Mouse (Mus musculus) MEL-GATA-1-ER (cell line): Measurements from ENCODE around the gene Nfu1.
A peak's percentile ranks its signal among the peaks of the same experiment; 100 is the strongest.

Experiments used
- DNase-seq: peaks from one replicate; pipeline ENCODE4 v3.0.0-alpha.2; 2012; ENCODE audit warnings: low read depth; ENCODE audit errors: extremely low read depth

Gene Nfu1

GRCm38 (mm10) chr6:87070641-87071040 lies 61.6 kb downstream of the Nfu1 start:
- no peak for DNase-seq

GRCm38 (mm10) chr6:87072759-87073158 lies 63.7 kb downstream of the Nfu1 start:
- DNase-seq = no peak

DNA sequence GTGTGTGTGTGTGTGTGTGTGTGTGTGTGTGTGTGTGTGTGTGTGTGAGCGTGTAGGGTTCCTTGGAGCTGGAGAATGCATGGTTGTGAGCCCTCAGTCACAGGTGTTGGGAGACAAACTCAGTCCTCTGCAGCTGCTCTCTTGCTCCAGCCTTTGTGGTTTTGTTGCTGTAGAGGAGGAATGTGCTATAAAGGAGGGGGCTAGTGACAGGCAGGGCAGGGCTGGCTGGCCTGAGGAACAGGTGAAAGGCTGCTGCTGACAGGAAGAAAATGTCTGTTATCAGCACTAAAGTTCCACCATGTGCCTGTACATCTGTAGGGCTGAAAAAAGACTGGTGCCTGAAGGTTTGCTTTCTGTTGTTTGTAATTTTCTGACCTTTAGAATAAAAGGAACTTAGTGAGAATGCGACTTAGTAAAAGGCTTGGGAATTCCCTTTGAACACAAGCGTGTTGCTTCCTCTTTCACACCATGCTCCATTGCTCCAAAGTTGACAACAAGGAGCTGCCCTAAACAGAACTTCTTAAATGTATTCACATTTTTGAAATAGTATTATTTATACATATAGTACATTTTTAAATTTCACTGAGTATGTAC lies 66.2 kb downstream of the Nfu1 start:
- peak; percentile 32 for DNase-seq
